In genomic region chr14:114954287-114954686, GRCm38 (mm10) we compare ENCODE assay signal across 17 mouse cellular contexts.
"Had no signal": no experiment of that assay in that cellular context is flagged by ENCODE, and none has a peak within 500 bp of the region (broad histone marks: within the 10 kb centered on the region; RNA-seq: fewer than 3 reads in every experiment).

No protein-coding gene starts in this region.

- H3K4me1 ChIP-seq: midbrain, embryonic 15.5 days had no signal

- H3K27ac ChIP-seq: midbrain, embryonic 12.5 days; midbrain, embryonic 15.5 days; neural tube, embryonic 13.5 days; neural tube, embryonic 15.5 days had no signal

- H3K4me3 ChIP-seq: midbrain, embryonic 12.5 days; midbrain, embryonic 15.5 days; myocyte; neural tube, embryonic 13.5 days; neural tube, embryonic 15.5 days had no signal

- H3K4me2 ChIP-seq: lung, embryonic 14.5 days; midbrain, embryonic 12.5 days; midbrain, embryonic 15.5 days; neural tube, embryonic 13.5 days; neural tube, embryonic 15.5 days had no signal

- H3K36me3 ChIP-seq: midbrain, embryonic 12.5 days; midbrain, embryonic 15.5 days; neural tube, embryonic 13.5 days; neural tube, embryonic 15.5 days had no signal

- H3K9ac ChIP-seq: lung, embryonic 14.5 days; midbrain, embryonic 12.5 days; midbrain, embryonic 15.5 days; neural tube, embryonic 13.5 days; neural tube, embryonic 15.5 days had no signal

- DNase-seq: lung, adult 18-20 months; lung, embryonic 14.5 days; lung, postnatal 10 days; lung, postnatal 4 days; retina, postnatal 1 day; right cerebral cortex, adult 18-20 months; right cerebral cortex, postnatal 25 days; right cerebral cortex, postnatal 4 days; spleen, adult 18-20 months; thymus, adult 18-20 months; thymus, postnatal 14 days; thymus, postnatal 36 days had no signal

- H3K27me3 ChIP-seq: midbrain, embryonic 12.5 days; midbrain, embryonic 15.5 days; neural tube, embryonic 13.5 days; neural tube, embryonic 15.5 days had no signal

- H3K9me3 ChIP-seq: midbrain, embryonic 12.5 days; midbrain, embryonic 15.5 days; neural tube, embryonic 13.5 days; neural tube, embryonic 15.5 days had no signal

- ATAC-seq: midbrain, embryonic 15.5 days had no signal
